Mouse (Mus musculus): Measurements from ENCODE around the gene Ythdf1. TPM values are rescaled to one million over a fixed set of nuclear protein-coding genes. Genes with fewer than 3 reads are reported as not detected.
A peak's percentile ranks its signal among the peaks of the same experiment; 100 is the strongest.

The Ythdf1 gene
- polyA plus RNA-seq, 1 experiment from 2014 or later = 55.5 TPM

DNA sequence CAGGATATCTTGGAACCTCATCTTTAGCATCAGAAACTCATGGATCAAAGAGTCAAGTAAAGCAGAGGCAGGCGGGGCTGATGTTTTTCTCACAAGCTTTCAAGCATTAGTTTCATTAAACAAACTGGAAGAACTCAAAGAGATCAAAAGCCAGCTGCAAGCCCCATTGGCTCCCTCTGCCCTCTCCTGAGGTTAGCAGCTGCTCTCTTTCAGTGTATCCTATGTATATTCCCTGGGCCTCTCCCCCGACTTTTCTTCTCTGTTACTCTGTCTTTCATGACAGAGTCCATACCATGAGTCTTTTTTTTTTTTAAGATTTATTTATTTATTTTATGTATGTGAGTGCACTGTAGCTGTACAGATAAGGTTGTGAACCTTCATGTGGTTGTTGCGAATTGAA, 39.4 kb upstream of the Ythdf1 start:
- Histone ChIP-seq H3K27ac (no peak overlapping the region), H3K4me1 (replicated peaks; ENCODE audit: insufficient read depth, low read length) (0 out of 2 replicates have a peak, but pooled peaks cover 3% of the 10 kb centered on the region), H3K4me2 (ENCODE audit: low read length) (no peak overlapping the region), H3K9ac (ENCODE audit: low read depth, low read length) (no peak overlapping the region), H3K4me3 (replicated peaks; ENCODE audit: low read depth, low read length) (no peak overlapping the region), H3K27me3 (ENCODE audit: insufficient read depth, low read length) (no peaks in the 10 kb centered on the region), H3K9me3 (replicated peaks; ENCODE audit: low read length) (no peaks in the 10 kb centered on the region), H3K36me3 (ENCODE audit: insufficient read depth, low read length) (no peaks in the 10 kb centered on the region)
- DNase-seq (ENCODE audit: low spot score) = peak; percentile 57
- WGBS = 47% methylated on average over 3 of the region's 3 CpGs
- TF ChIP-seq CTCF (IDR thresholded peaks at IDR 0.05; ENCODE audit: low read depth) = no peak
- ATAC-seq (replicated peaks; ENCODE audit: low FRiP score, low read depth) = no peak

DNA sequence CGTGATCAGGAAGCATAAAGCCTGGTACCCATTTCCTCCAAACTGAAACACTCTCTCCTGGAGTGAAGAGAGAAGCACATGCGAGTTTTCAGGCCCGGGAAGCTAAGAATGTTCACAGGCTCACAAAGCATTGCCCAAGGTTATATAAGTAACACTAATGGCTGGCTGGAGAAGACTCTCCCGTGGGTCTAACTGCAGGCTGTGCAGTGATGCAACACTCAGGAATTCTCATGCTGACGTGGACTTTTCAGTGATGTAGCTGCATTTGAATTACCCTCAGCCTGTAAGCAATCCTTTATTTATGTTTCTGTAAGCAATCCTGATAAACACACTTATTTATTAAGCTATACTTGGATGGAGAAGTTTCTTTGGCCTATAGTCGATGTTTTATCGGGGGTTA, 38.9 kb upstream of the Ythdf1 start:
- Histone ChIP-seq H3K4me1 (replicated peaks; ENCODE audit: insufficient read depth, low read length) (0 out of 2 replicates have a peak, but pooled peaks cover 3% of the 10 kb centered on the region), H3K4me3 (replicated peaks; ENCODE audit: low read depth, low read length) (no peak overlapping the region), H3K9me3 (replicated peaks; ENCODE audit: low read length) (no peaks in the 10 kb centered on the region), H3K27ac (no peak overlapping the region), H3K4me2 (ENCODE audit: low read length) (no peak overlapping the region), H3K27me3 (ENCODE audit: insufficient read depth, low read length) (no peaks in the 10 kb centered on the region), H3K9ac (ENCODE audit: low read depth, low read length) (no peak overlapping the region), H3K36me3 (ENCODE audit: insufficient read depth, low read length) (no peaks in the 10 kb centered on the region)
- 55% methylated on average over 7 of the region's 7 CpGs for WGBS
- TF ChIP-seq CTCF (IDR thresholded peaks at IDR 0.05; ENCODE audit: low read depth) = no peak
- DNase-seq (ENCODE audit: low spot score) (no peak), ATAC-seq (replicated peaks; ENCODE audit: low FRiP score, low read depth) (no peak)

DNA sequence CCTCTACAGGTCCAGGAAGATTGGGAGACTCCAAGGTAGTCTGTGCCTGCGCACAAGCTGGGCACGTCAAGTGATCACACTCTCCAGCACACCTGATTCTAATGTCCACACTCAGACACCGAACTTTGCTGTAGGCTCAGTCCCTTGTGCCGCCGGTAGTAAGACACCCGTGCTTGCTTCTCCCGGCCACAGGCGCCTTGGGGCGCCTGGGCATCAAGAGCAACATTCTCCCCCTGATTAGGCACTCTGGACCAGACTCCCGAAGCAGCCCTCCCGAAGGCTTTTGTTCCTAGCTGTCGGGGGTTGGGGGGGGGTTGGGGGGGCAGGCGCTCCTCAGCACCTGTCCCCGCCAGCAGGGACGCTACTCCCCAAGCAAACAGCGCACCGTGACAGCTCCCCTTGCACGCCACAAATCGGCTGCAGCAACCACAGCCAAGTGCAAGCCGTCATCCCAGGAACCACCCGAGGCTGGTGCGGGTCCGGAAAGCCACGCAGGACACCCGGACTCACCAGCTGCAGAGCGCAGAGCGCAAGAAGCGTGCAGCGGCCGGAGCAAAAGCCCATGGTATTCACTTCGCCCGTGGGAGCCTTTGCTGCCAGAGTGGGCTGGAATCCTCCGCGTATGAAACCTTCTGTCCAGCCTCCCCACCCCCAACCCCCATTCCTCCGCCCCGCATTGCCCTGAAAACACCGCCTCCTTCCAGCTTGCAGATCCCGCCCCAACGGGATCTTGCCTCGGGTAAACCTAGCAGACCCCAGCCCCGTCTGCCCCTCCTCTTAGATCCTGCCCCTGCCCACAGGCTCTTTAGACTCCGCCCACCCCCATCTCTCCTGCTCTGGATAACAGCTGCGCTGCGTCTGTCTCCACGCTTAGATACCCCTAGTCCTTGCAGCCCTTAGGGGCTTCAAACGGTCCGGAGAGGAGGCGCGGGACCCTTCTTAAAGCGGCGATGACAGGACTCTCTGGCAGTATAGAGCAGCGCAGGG, 33.6 kb upstream of the Ythdf1 start, which contains the start of gene Nkain4:
Nkain4 (minus strand) TSS at position 639 of the 987 bp plus-strand sequence.
- Histone ChIP-seq H3K4me2 (ENCODE audit: low read length) (peak within 1 kb of the TSS; percentile 91), H3K4me3 (replicated peaks; ENCODE audit: low read depth, low read length) (peak within 1 kb of the TSS; percentile 52), H3K27ac (peak within 1 kb of the TSS; percentile 19; the same call in 1 of the 2 replicates), H3K4me1 (replicated peaks; ENCODE audit: insufficient read depth, low read length) (peaks cover 8% of the 10 kb centered on the region; the same call in 1 of the 2 replicates), H3K9ac (ENCODE audit: low read depth, low read length) (peak within 1 kb of the TSS; percentile 54), H3K9me3 (replicated peaks; ENCODE audit: low read length) (no peaks in the 10 kb centered on the region), H3K27me3 (ENCODE audit: insufficient read depth, low read length) (no peaks in the 10 kb centered on the region), H3K36me3 (ENCODE audit: insufficient read depth, low read length) (no peaks in the 10 kb centered on the region)
- 1% methylated on average over 51 of the region's 52 CpGs for WGBS
- DNase-seq (ENCODE audit: low spot score) (peak; percentile 92), ATAC-seq (replicated peaks; ENCODE audit: low FRiP score, low read depth) (peak; percentile 81)
- TF ChIP-seq CTCF (IDR thresholded peaks at IDR 0.05; ENCODE audit: low read depth) = peak; percentile 22; the same call in 1 of the 2 replicates

DNA sequence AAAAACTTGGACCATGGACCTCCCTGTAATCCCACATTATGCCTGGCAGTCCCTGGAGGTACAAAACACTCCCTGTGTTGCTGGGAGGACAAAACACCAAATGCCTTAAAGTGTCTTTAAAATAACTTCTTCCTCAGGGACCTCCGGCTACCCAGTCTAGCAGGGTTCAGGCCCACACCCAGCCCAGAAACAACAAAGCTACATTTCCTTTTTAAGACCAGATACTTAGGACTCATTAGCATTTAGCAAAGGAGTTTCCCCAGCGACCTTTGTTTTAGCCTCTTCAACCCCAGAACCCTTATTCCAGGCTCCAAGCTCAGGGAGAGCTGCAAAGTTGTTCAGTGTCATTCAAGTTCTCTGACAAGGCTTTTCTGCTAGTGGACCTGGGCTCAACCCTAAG, 32.9 kb upstream of the Ythdf1 start:
- WGBS = 35% methylated on average over 2 of the region's 2 CpGs
- H3K9ac ChIP-seq (ENCODE audit: low read depth, low read length) = peak overlapping the region; percentile 54; the same call in 1 of the 2 replicates
- peak overlapping the region; percentile 91 for H3K4me2 ChIP-seq (ENCODE audit: low read length)
- no peaks in the 10 kb centered on the region for H3K9me3 ChIP-seq (replicated peaks; ENCODE audit: low read length)
- DNase-seq (ENCODE audit: low spot score) (no peak), ATAC-seq (replicated peaks; ENCODE audit: low FRiP score, low read depth) (no peak)
- H3K36me3 ChIP-seq (ENCODE audit: insufficient read depth, low read length) = no peaks in the 10 kb centered on the region
- peak overlapping the region; percentile 52 for H3K4me3 ChIP-seq (replicated peaks; ENCODE audit: low read depth, low read length)
- peaks cover 8% of the 10 kb centered on the region; the same call in 1 of the 2 replicates for H3K4me1 ChIP-seq (replicated peaks; ENCODE audit: insufficient read depth, low read length)
- no peak for TF ChIP-seq CTCF (IDR thresholded peaks at IDR 0.05; ENCODE audit: low read depth)
- peak overlapping the region; percentile 19; the same call in 1 of the 2 replicates for H3K27ac ChIP-seq
- no peaks in the 10 kb centered on the region for H3K27me3 ChIP-seq (ENCODE audit: insufficient read depth, low read length)

DNA sequence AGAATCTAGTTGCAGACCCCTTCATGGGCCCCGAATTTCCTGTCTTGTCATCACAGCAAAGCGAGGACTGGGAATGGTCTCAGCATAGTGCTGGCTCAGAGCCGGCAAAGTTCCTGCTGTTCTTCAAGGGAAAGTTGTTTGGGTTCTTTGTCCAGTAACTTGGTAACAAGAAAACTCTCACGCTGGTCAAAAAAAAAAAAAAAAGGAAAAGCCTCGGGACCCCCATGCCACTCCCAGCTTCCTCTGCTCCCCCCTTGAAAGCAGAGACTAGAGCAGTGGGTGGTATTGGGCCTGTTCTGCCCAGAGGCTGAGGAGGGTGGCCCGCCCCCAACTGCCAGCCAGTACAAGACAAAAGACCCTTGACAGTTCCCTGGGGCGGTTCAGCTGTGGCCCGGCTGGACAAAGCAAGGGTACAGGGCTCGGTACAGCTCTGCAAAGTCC, 32.0 kb upstream of the Ythdf1 start:
- no peaks in the 10 kb centered on the region for H3K36me3 ChIP-seq (ENCODE audit: insufficient read depth, low read length)
- H3K4me3 ChIP-seq (replicated peaks; ENCODE audit: low read depth, low read length) = no peak overlapping the region
- no peaks in the 10 kb centered on the region for H3K27me3 ChIP-seq (ENCODE audit: insufficient read depth, low read length)
- H3K4me1 ChIP-seq (replicated peaks; ENCODE audit: insufficient read depth, low read length) = peaks cover 8% of the 10 kb centered on the region; the same call in 1 of the 2 replicates
- no peaks in the 10 kb centered on the region for H3K9me3 ChIP-seq (replicated peaks; ENCODE audit: low read length)
- peak overlapping the region; percentile 41 for H3K4me2 ChIP-seq (ENCODE audit: low read length)
- no peak overlapping the region for H3K9ac ChIP-seq (ENCODE audit: low read depth, low read length)
- ATAC-seq (replicated peaks; ENCODE audit: low FRiP score, low read depth) (no peak), DNase-seq (ENCODE audit: low spot score) (peak; percentile 60)
- 18% methylated on average over 9 of the region's 9 CpGs for WGBS
- no peak for TF ChIP-seq CTCF (IDR thresholded peaks at IDR 0.05; ENCODE audit: low read depth)
- peak overlapping the region; percentile 19; the same call in 1 of the 2 replicates for H3K27ac ChIP-seq

DNA sequence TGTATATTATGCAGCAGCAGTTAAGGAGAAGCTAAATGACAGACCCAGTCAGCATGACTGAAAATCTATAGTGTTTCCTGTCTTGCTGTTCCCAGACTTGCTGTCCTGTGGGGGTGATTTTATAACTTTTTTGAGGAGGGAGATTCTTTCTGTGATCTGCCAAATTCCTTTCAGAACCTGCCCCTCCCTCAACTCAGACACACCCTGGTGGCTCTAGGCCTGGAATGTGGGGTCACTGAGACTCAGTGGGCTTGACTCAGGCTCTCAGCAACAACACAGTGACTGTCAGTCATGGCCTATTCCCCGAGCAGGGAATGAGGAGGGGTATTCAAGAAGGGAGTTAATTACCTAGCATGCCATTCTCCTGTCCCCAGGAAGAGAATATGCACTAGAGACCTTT, 29.2 kb upstream of the Ythdf1 start:
- Histone ChIP-seq H3K9me3 (replicated peaks; ENCODE audit: low read length) (no peaks in the 10 kb centered on the region), H3K27me3 (ENCODE audit: insufficient read depth, low read length) (no peaks in the 10 kb centered on the region), H3K9ac (ENCODE audit: low read depth, low read length) (no peak overlapping the region), H3K27ac (no peak overlapping the region), H3K4me2 (ENCODE audit: low read length) (no peak overlapping the region), H3K4me3 (replicated peaks; ENCODE audit: low read depth, low read length) (no peak overlapping the region), H3K4me1 (replicated peaks; ENCODE audit: insufficient read depth, low read length) (peaks cover 5% of the 10 kb centered on the region; the same call in 1 of the 2 replicates), H3K36me3 (ENCODE audit: insufficient read depth, low read length) (no peaks in the 10 kb centered on the region)
- no peak for TF ChIP-seq CTCF (IDR thresholded peaks at IDR 0.05; ENCODE audit: low read depth)
- DNase-seq (ENCODE audit: low spot score) (peak; percentile 24), ATAC-seq (replicated peaks; ENCODE audit: low FRiP score, low read depth) (no peak)
- WGBS = 0% methylated on average over 1 of the region's 1 CpGs

All from kidney, postnatal 0 days (tissue).